Mouse (Mus musculus) bone marrow, adult 2 months (tissue): Measurements from ENCODE around the gene Daglb.

ENCODE experiments used
- CTCF ChIP-seq: fragments of 200-500 bp; IDR thresholded peaks from 2 replicates; pipeline ENCODE4 v1.5.1; 2011; ENCODE audit warnings: low read length, control low read depth; ENCODE audit not compliant: control insufficient read depth, insufficient read depth
- POLR2A ChIP-seq: fragments of 200-500 bp; IDR thresholded peaks from 2 replicates; pipeline ENCODE4 v1.6.1; 2011; ENCODE audit warnings: low read depth, mild to moderate bottlenecking, control low read depth, low read length, borderline replicate concordance; ENCODE audit not compliant: control insufficient read depth

DNA sequence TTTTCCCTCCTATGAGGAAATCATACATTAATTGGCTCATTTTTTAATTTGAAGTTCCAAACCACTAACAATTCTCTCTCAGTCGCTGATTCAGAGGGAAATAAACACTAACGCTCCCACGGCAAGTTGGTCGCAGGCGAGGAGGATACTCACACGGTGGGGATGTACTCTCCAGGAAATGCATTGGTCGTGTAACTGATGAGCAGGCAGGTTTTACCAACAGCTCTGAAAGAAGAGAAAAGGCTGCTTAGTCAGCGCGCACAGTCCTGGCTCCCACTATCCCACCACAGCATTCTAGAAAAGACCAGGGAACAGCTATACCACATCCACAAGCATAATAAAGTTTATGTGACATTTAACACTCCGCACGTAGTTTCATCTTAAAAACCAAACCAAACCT is 52.6 kb downstream of the Daglb start:
- TF ChIP-seq POLR2A (no peak), CTCF (no peak)
